Mouse (Mus musculus) intestine, embryonic 14.5 days (tissue): ENCODE data around the gene Cxcl14. TPM values are rescaled to one million over a fixed set of nuclear protein-coding genes. Genes with fewer than 3 reads are reported as not detected.

Source experiments
- polyA plus RNA-seq: library from polyadenylated mRNA; unstranded; fragments of >200 nt; fragmentation: Nextera tagmentation; extraction: Ambion mirVana; gene quantifications from 2 replicates; pipeline ENCODE4 v1.2.1, GENCODE M21; 2014

Gene Cxcl14
- polyA plus RNA-seq, 1 experiment from 2014 or later: 5.7 TPM

Other genes starting within 250 kb of the Cxcl14 start
- 361 and 379 TPM in 2 replicates for gene H2afy, start 160.2 kb downstream of the Cxcl14 start, polyA plus RNA-seq
- 1.6 and 1.8 TPM in 2 replicates for gene Tifab, start 117.7 kb downstream of the Cxcl14 start, polyA plus RNA-seq
- not detected in 2 replicates for gene Neurog1, start 44.4 kb downstream of the Cxcl14 start, polyA plus RNA-seq
- not detected in 2 replicates for gene Gm3045, start 130.0 kb upstream of the Cxcl14 start, polyA plus RNA-seq
- gene Slc25a48, start 141.8 kb upstream of the Cxcl14 start, polyA plus RNA-seq: 0.05 TPM in 2 replicates
- gene Il9, start 185.7 kb upstream of the Cxcl14 start, polyA plus RNA-seq: not detected in 2 replicates
- 3.2 and 3.8 TPM in 2 replicates for gene Fbxl21, start 225.9 kb upstream of the Cxcl14 start, polyA plus RNA-seq